Mouse (Mus musculus) stomach, postnatal 0 days (tissue): ENCODE measurements around the gene Pgp.

Experiments
- CTCF ChIP-seq: IDR thresholded peaks from 2 replicates; pipeline ENCODE4 v1.5.1; 2016; ENCODE audit warnings: antibody characterized with exemption, low read depth, mild to moderate bottlenecking, moderate library complexity
- EP300 ChIP-seq: optimal IDR thresholded peaks from 2 replicates; pipeline ENCODE3; 2016; ENCODE audit warnings: antibody characterized with exemption

DNA sequence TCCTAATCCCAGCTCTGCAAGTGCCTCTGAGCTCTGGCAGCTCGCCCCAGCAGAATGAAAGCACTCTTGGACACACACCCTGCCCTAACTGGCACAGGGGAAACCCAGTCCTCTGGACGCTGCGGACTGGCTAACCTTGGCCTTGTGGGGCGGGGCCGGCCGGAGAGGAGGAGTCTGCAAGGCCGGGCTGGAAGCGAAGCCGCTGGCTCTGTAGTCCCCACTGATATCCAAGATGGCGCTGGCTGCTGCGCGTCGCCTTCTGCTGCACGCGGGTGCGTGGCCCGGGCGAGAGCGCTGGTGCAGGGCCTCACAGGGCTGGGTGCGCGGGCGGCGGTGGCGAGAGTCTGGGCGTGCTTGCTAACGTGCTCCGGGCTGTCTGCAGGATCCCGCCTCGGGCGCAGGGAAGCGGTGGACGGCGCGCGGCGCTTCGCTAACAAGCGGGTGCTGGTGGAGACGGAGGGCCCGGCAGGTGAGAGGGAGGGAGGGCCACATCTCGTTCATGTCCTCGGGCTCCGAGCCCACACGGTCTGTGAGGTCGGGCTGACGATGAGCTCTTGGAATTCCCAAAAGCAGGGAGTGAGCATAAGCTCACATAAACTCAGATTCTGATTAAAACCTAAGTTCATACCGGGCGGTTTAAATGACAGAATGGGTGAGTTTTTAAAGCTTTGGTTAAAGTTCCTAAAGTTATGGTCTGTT is 43.6 kb upstream of the Pgp start, which contains the start of gene Eci1:
- no peak for TF ChIP-seq CTCF
- TF ChIP-seq EP300, result no peak
